Comparison of ENCODE assay signal across 8 mouse cellular contexts in genomic region chr7:28811640-28812275, GRCm38 (mm10). TPM values are rescaled to one million over a fixed set of nuclear protein-coding genes. Genes with fewer than 3 reads are reported as not detected.
DNase-seq lines count a peak whose midpoint lies in the region; ATAC-seq lines count a peak whose summit lies in the region.

No protein-coding gene starts in this region.

- H3K36me3 ChIP-seq in megakaryocyte, embryonic 14.5 days (replicated peaks; ENCODE audit: low read length), result peaks cover 50% of the 10 kb centered on the region
- H3K36me3 ChIP-seq in limb, embryonic 12.5 days, result peaks cover 51% of the 10 kb centered on the region
- H3K36me3 ChIP-seq in stomach, embryonic 14.5 days (ENCODE audit: control insufficient read depth, insufficient read depth, low read length), result peaks cover 47% of the 10 kb centered on the region

- 15% methylated on average over 7 of the region's 7 CpGs for WGBS in limb, embryonic 12.5 days
- WGBS in stomach, embryonic 14.5 days, result 7% methylated on average over 7 of the region's 7 CpGs

- H3K4me3 ChIP-seq in megakaryocyte, embryonic 14.5 days (replicated peaks), result peak overlapping the region; percentile 99
- peak overlapping the region; percentile 83 for H3K4me3 ChIP-seq in limb, embryonic 12.5 days (replicated peaks)
- peak overlapping the region; percentile 73 for H3K4me3 ChIP-seq in stomach, embryonic 14.5 days (ENCODE audit: low read depth, low read length)

- H3K9ac ChIP-seq in limb, embryonic 12.5 days (replicated peaks), result peak overlapping the region; percentile 97
- H3K9ac ChIP-seq in stomach, embryonic 14.5 days (replicated peaks; ENCODE audit: low read depth, low read length), result peak overlapping the region; percentile 98

- H3K27me3 ChIP-seq in megakaryocyte, embryonic 14.5 days (replicated peaks), result no peaks in the 10 kb centered on the region
- H3K27me3 ChIP-seq in limb, embryonic 12.5 days, result no peaks in the 10 kb centered on the region
- H3K27me3 ChIP-seq in stomach, embryonic 14.5 days (ENCODE audit: control insufficient read depth, insufficient read depth, low read length), result no peaks in the 10 kb centered on the region

- peaks cover 69% of the 10 kb centered on the region for H3K4me1 ChIP-seq in megakaryocyte, embryonic 14.5 days
- H3K4me1 ChIP-seq in limb, embryonic 12.5 days (replicated peaks), result peaks cover 51% of the 10 kb centered on the region
- H3K4me1 ChIP-seq in stomach, embryonic 14.5 days (ENCODE audit: control insufficient read depth, insufficient read depth, low read length), result peaks cover 22% of the 10 kb centered on the region

- H3K4me2 ChIP-seq in limb, embryonic 12.5 days, result peak overlapping the region; percentile 93
- H3K4me2 ChIP-seq in stomach, embryonic 14.5 days (replicated peaks; ENCODE audit: low read depth, low read length), result peak overlapping the region; percentile 95

- no peaks in the 10 kb centered on the region for H3K9me3 ChIP-seq in megakaryocyte, embryonic 14.5 days
- H3K9me3 ChIP-seq in limb, embryonic 12.5 days, result no peaks in the 10 kb centered on the region
- no peaks in the 10 kb centered on the region for H3K9me3 ChIP-seq in stomach, embryonic 14.5 days (ENCODE audit: control insufficient read depth, low read depth, low read length)

- H3K27ac ChIP-seq in limb, embryonic 12.5 days, result peak overlapping the region; percentile 99
- peak overlapping the region; percentile 27; the same call in 1 of the 2 replicates for H3K27ac ChIP-seq in stomach, embryonic 14.5 days (ENCODE audit: low read length)

- peak; percentile 15 to 67 for DNase-seq in adrenal gland, adult (ENCODE audit: inconsistent age in 2 of 2, low spot score in 1 of 2)
- no peak for DNase-seq in adrenal gland, postnatal 36 days
- DNase-seq in embryo, embryonic 11 days, result no peak

- ATAC-seq in megakaryocyte, adult 5-6 weeks (ENCODE audit: poor library complexity, severe bottlenecking), result no peak
- no peak for ATAC-seq in limb, embryonic 12.5 days (ENCODE audit: insufficient number of reproducible peaks, insufficient read depth, low FRiP score, low TSS enrichment, low read depth)
- no peak for ATAC-seq in stomach, embryonic 14.5 days (ENCODE audit: insufficient number of reproducible peaks, insufficient read depth, low FRiP score, low read depth)
- no peak for ATAC-seq in inflammation-experienced regulatory T-cells, adult 6 months

RNA-seq across cellular contexts. Expression of gene Hnrnpl, which starts 3.4 kb away (rescaled TPM):
- total RNA-seq in adrenal gland, postnatal 36 days (2021), result 100 to 1,000 TPM; 415 to 420 TPM
- polyA plus RNA-seq in megakaryocyte, embryonic 14.5 days (2012; ENCODE audit: insufficient read depth, low replicate concordance), result 226 and 241 TPM in 2 replicates
- 275 and 307 TPM in 2 replicates for total RNA-seq in megakaryocyte, adult 5-6 weeks (2015)
- total RNA-seq in megakaryocyte, adult 5-6 weeks (2017), result 187 and 291 TPM in 2 replicates
- polyA plus RNA-seq in limb, embryonic 12.5 days (2016; fragmentation: Nextera tagmentation; extraction: Ambion mirVana), result 347 and 425 TPM in 2 replicates
- polyA plus RNA-seq in stomach, embryonic 14.5 days (2014; fragmentation: Nextera tagmentation; extraction: Ambion mirVana), result 259 and 266 TPM in 2 replicates
- polyA plus RNA-seq in inflammation-experienced regulatory T-cells, adult 6 months (2017; shearing (Covaris generic)), result 100 to 1,000 TPM; 171 to 386 (median 383) TPM

RNA-seq across cellular contexts. Expression of gene Ech1, which starts 13.3 kb away (rescaled TPM):
- total RNA-seq in adrenal gland, postnatal 36 days (2021), result 100 to 1,000 TPM; 543 to 577 TPM
- polyA plus RNA-seq in megakaryocyte, embryonic 14.5 days (2012; ENCODE audit: insufficient read depth, low replicate concordance), result 12.0 and 64.8 TPM in 2 replicates
- 119 TPM in 2 replicates for total RNA-seq in megakaryocyte, adult 5-6 weeks (2015)
- 78.8 and 82.8 TPM in 2 replicates for total RNA-seq in megakaryocyte, adult 5-6 weeks (2017)
- polyA plus RNA-seq in limb, embryonic 12.5 days (2016; fragmentation: Nextera tagmentation; extraction: Ambion mirVana), result 111 and 114 TPM in 2 replicates
- 172 and 179 TPM in 2 replicates for polyA plus RNA-seq in stomach, embryonic 14.5 days (2014; fragmentation: Nextera tagmentation; extraction: Ambion mirVana)
- polyA plus RNA-seq in inflammation-experienced regulatory T-cells, adult 6 months (2017; shearing (Covaris generic)), result 100 to 1,000 TPM; 190 to 267 (median 222) TPM

RNA-seq across cellular contexts. Expression of gene Lgals4, which starts 21.9 kb away (rescaled TPM):
- total RNA-seq in adrenal gland, postnatal 36 days (2021), result 10 to 100 TPM; 11.3 to 12.7 TPM
- polyA plus RNA-seq in megakaryocyte, embryonic 14.5 days (2012; ENCODE audit: insufficient read depth, low replicate concordance), result 1.3 TPM in 1 of 2 replicates, not detected in the other
- 3.1 and 13.4 TPM in 2 replicates for total RNA-seq in megakaryocyte, adult 5-6 weeks (2015)
- 5.2 and 5.9 TPM in 2 replicates for total RNA-seq in megakaryocyte, adult 5-6 weeks (2017)
- polyA plus RNA-seq in limb, embryonic 12.5 days (2016; fragmentation: Nextera tagmentation; extraction: Ambion mirVana), result 4.9 and 6.7 TPM in 2 replicates
- 127 and 140 TPM in 2 replicates for polyA plus RNA-seq in stomach, embryonic 14.5 days (2014; fragmentation: Nextera tagmentation; extraction: Ambion mirVana)
- polyA plus RNA-seq in inflammation-experienced regulatory T-cells, adult 6 months (2017; shearing (Covaris generic)), result 10 to 100 TPM; 18.1 to 38.8 (median 20.9) TPM

RNA-seq across cellular contexts. Expression of gene Rinl, which starts 23.0 kb away (rescaled TPM):
- total RNA-seq in adrenal gland, postnatal 36 days (2021), result 1 to 10 TPM; 2.5 to 2.8 TPM
- 30.8 and 66.7 TPM in 2 replicates for polyA plus RNA-seq in megakaryocyte, embryonic 14.5 days (2012; ENCODE audit: insufficient read depth, low replicate concordance)
- total RNA-seq in megakaryocyte, adult 5-6 weeks (2015), result 64.9 and 68.8 TPM in 2 replicates
- total RNA-seq in megakaryocyte, adult 5-6 weeks (2017), result 62.6 and 71.5 TPM in 2 replicates
- 2.3 and 3.1 TPM in 2 replicates for polyA plus RNA-seq in limb, embryonic 12.5 days (2016; fragmentation: Nextera tagmentation; extraction: Ambion mirVana)
- 3.3 and 4.5 TPM in 2 replicates for polyA plus RNA-seq in stomach, embryonic 14.5 days (2014; fragmentation: Nextera tagmentation; extraction: Ambion mirVana)
- polyA plus RNA-seq in inflammation-experienced regulatory T-cells, adult 6 months (2017; shearing (Covaris generic)), result 100 to 1,000 TPM; 216 to 294 (median 288) TPM

RNA-seq across cellular contexts. Expression of gene Nfkbib, which starts 44.4 kb away (rescaled TPM):
- total RNA-seq in adrenal gland, postnatal 36 days (2021), result 10 to 100 TPM; 44.1 to 49.2 TPM
- polyA plus RNA-seq in megakaryocyte, embryonic 14.5 days (2012; ENCODE audit: insufficient read depth, low replicate concordance), result 239 and 363 TPM in 2 replicates
- 15.5 and 19.5 TPM in 2 replicates for total RNA-seq in megakaryocyte, adult 5-6 weeks (2015)
- total RNA-seq in megakaryocyte, adult 5-6 weeks (2017), result 13.3 and 15.6 TPM in 2 replicates
- 37.4 and 40.8 TPM in 2 replicates for polyA plus RNA-seq in limb, embryonic 12.5 days (2016; fragmentation: Nextera tagmentation; extraction: Ambion mirVana)
- 29.5 and 38.9 TPM in 2 replicates for polyA plus RNA-seq in stomach, embryonic 14.5 days (2014; fragmentation: Nextera tagmentation; extraction: Ambion mirVana)
- polyA plus RNA-seq in inflammation-experienced regulatory T-cells, adult 6 months (2017; shearing (Covaris generic)), result 10 to 100 TPM; 46.0 to 72.8 (median 53.3) TPM

Comparison
In these comparisons a context has a peak if more than half of its experiments do, and no peak if none do; other contexts are left out.
1. DNase-seq: peak in adrenal gland, adult (2 of 2); none in adrenal gland, postnatal 36 days (0 of 2) and embryo, embryonic 11 days (single experiment).
2. Peak in every context shown above with its lines, with median percentiles within 50 percentile points of each other: H3K4me3 ChIP-seq.